10 mouse cellular contexts compared by ENCODE assay signal in genomic region chr4:45878929-45879328, GRCm38 (mm10). TPM values are rescaled to one million over a fixed set of nuclear protein-coding genes. Genes with fewer than 3 reads are reported as not detected.
A peak's percentile ranks its signal among the peaks of the same experiment; 100 is the strongest.
DNase-seq lines count a peak whose midpoint lies in the region; ATAC-seq lines count a peak whose summit lies in the region.
"Had no signal": no experiment of that assay in that cellular context is flagged by ENCODE, and none has a peak within 500 bp of the region (broad histone marks: within the 10 kb centered on the region; RNA-seq: fewer than 3 reads in every experiment).

No protein-coding gene starts in this region.

- no peaks in the 10 kb centered on the region for H3K4me1 ChIP-seq in forebrain, embryonic 15.5 days
- H3K4me1 ChIP-seq: megakaryocyte, embryonic 14.5 days had no signal

- WGBS in forebrain, embryonic 15.5 days = 37% methylated on average over 5 of the region's 5 CpGs

- no peak overlapping the region for H3K4me3 ChIP-seq in forebrain, embryonic 15.5 days
- H3K4me3 ChIP-seq: megakaryocyte, embryonic 14.5 days had no signal

- H3K9ac ChIP-seq in forebrain, embryonic 15.5 days (replicated peaks) = no peak overlapping the region

- H3K27ac ChIP-seq in forebrain, embryonic 15.5 days (replicated peaks) = no peak overlapping the region

- H3K9me3 ChIP-seq in forebrain, embryonic 15.5 days = no peaks in the 10 kb centered on the region; the same call in 1 of the 2 replicates

- H3K36me3 ChIP-seq in forebrain, embryonic 15.5 days = no peaks in the 10 kb centered on the region

- no peak overlapping the region for H3K4me2 ChIP-seq in forebrain, embryonic 15.5 days (replicated peaks)

- no peak for ATAC-seq in forebrain, embryonic 15.5 days (replicated peaks)

- peak; percentile 22 for DNase-seq in gastrocnemius, adult 18-20 months (ENCODE audit: low spot score)
- DNase-seq in gastrocnemius, postnatal 10 days = no peak
- DNase-seq in spleen, postnatal 36 days (ENCODE audit: low spot score in 2 of 2) = peak; percentile 19 to 23
- DNase-seq in spleen, postnatal 4 days (ENCODE audit: low spot score in 2 of 2) = no peak
- DNase-seq in cerebellum, postnatal 14 days = peak; percentile 69 to 77
- DNase-seq in kidney, postnatal 10 days = peak; percentile 65
- peak; percentile 64 for DNase-seq in lung, postnatal 10 days

- no peaks in the 10 kb centered on the region for H3K27me3 ChIP-seq in forebrain, embryonic 15.5 days

RNA-seq across cellular contexts. Expression of gene Ccdc180, which starts 11.2 kb away (rescaled TPM):
- total RNA-seq in gastrocnemius, adult 18-20 months (2021) = not detected
- not detected for total RNA-seq in gastrocnemius, postnatal 10 days (2021)
- polyA plus RNA-seq in forebrain, embryonic 15.5 days (2015; fragmentation: Nextera tagmentation; extraction: Ambion mirVana) = 0.27 and 0.59 TPM in 2 replicates
- total RNA-seq: gastrocnemius, postnatal 36 days had no signal

RNA-seq across cellular contexts. Expression of gene Stra6l, which starts 30.5 kb away (rescaled TPM):
- not detected for total RNA-seq in gastrocnemius, adult 18-20 months (2021)
- total RNA-seq in gastrocnemius, postnatal 10 days (2021) = under 1 TPM in 1 of 2 experiments, not detected in 1; 0.14 TPM
- 1.5 and 1.6 TPM in 2 replicates for polyA plus RNA-seq in forebrain, embryonic 15.5 days (2015; fragmentation: Nextera tagmentation; extraction: Ambion mirVana)
- total RNA-seq: gastrocnemius, postnatal 36 days had no signal

RNA-seq across cellular contexts. Expression of gene Igfbpl1, which starts 52.2 kb away (rescaled TPM):
- total RNA-seq in gastrocnemius, adult 18-20 months (2021) = not detected
- under 1 TPM in 1 of 2 experiments, not detected in 1; 0.11 TPM for total RNA-seq in gastrocnemius, postnatal 10 days (2021)
- 114 and 126 TPM in 2 replicates for polyA plus RNA-seq in forebrain, embryonic 15.5 days (2015; fragmentation: Nextera tagmentation; extraction: Ambion mirVana)
- total RNA-seq: gastrocnemius, postnatal 36 days had no signal

Comparison
In these comparisons a context has a peak if more than half of its experiments do, and no peak if none do; other contexts are left out.
1. DNase-seq: peak in gastrocnemius, adult 18-20 months (single experiment), spleen, postnatal 36 days (2 of 2), cerebellum, postnatal 14 days (2 of 2), kidney, postnatal 10 days (single experiment) and lung, postnatal 10 days (single experiment); none in gastrocnemius, postnatal 10 days (single experiment) and spleen, postnatal 4 days (0 of 2).